Mouse (Mus musculus): ENCODE data around the gene Zfp273. TPM values are rescaled to one million over a fixed set of nuclear protein-coding genes. Genes with fewer than 3 reads are reported as not detected.
"Not testable (repeated sequence)": the region's sequence is repeated elsewhere in the genome, so short reads cannot be mapped to it uniquely, and the experiment has no call there.

Zfp273 gene
- total RNA-seq (2022), result 10 to 100 TPM in 1 of 4 experiments, 1 to 10 TPM in 3; 5.7 to 10.3 (median 7.9) TPM

DNA sequence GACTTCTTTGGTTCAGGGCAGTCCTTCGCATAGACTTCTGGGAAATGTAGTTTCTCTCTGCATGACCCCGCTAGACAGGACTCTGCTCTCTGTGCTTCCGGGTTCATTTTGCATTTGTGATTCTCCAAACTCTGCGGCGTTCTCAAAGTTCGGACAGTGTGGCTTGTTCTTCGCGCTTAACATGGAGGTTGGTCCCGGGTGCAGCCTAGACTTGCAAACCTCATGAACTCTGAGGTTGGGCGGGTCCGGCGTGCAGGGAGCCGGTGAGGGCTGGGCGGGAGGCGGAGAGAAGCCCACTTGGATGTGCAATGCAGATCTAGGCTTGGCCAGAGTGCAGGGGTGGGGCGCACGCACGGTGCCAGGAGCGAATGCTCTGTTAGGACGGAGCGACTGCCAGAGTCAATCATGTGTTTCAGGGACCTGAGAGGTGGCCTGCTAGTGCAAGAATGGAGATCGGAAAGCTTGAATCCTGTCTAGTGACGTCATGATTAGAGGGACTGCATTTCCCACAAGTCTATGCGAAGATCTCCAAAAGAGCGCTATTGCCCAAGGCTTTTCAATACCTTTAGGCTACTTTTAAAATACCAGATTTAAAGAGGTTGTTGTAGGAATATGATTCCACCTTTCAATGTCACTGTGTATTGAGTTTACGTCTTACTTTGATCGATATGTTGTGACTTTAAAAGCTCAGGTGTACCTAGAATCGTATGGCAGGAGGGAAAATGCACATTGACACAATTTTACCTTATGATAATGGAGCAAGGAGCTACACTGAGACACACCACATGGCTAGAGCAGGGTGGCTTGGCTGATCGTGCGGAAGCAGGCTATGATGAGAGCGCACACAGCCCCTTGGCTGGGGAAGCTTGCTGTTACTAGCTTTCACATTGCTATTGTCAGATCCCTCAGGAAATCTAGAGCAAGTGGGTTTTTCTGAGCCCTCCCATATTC lies at the start of gene Zfp273:
TSS of gene Zfp273 (plus strand) at position 31 of the 951 bp plus-strand sequence.
- DNase-seq (ENCODE audit: low spot score in 2 of 2), result peak; percentile 72 to 82

GRCm38 (mm10) chr13:67779265-67780221 lies 34.0 kb upstream of the Zfp273 start, which contains the start of gene Zfp493:
Zfp493 (plus strand) TSS chr13:67779693.
- DNase-seq (ENCODE audit: low spot score in 2 of 2), result peak; percentile 42 to 54

GRCm38 (mm10) chr13:67791921-67792455 lies 21.6 kb upstream of the Zfp273 start:
- DNase-seq (ENCODE audit: low spot score in 2 of 2), result no peak

- no peak for DNase-seq (ENCODE audit: low spot score in 2 of 2)
These were observed 14.9 kb upstream of the Zfp273 start for GRCm38 (mm10) chr13:67798618-67799017.

DNA sequence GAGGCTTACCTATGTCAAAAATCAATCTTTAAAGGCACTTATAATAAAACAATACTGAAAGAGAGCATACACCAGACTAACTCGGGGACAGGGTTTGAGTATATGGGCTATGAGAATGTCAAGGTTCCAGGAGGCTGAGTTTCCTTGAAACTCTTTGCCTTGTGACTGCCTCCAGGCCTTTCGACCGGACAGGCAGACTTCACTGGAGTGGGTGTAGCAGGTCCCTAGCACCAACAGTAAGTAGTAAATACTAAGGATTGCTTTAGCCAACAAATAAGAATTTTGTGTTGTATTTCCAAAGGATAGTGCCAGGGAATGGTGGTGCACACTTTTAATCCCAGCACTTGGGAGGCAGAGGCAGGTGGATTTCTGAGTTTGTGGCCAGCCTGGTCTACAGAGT lies 14.4 kb upstream of the Zfp273 start:
- not testable (repeated sequence) for DNase-seq (ENCODE audit: low spot score in 2 of 2)

DNA sequence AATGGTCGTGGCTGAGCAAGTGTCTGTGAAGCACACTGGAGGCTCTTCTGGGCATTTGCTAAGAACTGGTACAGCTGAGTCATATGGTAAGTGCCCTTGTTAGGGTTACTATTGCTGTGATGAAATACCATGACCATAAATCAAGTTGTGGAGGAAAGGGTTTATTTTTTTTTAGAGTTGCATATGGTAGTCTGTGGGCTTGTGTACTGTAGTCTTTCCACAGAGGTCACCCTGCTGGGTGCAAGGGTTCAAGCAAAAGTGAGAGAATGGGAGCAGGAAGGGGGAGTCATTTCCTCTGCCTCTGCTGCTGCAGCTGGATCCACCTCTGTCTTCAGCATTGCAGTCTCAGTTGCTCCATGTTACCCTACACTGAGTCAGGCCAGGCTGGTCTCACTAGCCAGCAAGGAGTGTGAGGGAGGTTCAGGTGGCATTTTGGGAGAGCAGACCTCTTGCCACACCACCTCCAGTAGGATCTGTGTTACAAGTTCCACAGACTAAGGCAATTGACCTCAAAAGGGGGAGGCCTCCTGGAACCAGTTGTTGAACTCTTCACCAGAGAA lies 1.8 kb upstream of the Zfp273 start:
- no peak for DNase-seq (ENCODE audit: low spot score in 2 of 2)

DNA sequence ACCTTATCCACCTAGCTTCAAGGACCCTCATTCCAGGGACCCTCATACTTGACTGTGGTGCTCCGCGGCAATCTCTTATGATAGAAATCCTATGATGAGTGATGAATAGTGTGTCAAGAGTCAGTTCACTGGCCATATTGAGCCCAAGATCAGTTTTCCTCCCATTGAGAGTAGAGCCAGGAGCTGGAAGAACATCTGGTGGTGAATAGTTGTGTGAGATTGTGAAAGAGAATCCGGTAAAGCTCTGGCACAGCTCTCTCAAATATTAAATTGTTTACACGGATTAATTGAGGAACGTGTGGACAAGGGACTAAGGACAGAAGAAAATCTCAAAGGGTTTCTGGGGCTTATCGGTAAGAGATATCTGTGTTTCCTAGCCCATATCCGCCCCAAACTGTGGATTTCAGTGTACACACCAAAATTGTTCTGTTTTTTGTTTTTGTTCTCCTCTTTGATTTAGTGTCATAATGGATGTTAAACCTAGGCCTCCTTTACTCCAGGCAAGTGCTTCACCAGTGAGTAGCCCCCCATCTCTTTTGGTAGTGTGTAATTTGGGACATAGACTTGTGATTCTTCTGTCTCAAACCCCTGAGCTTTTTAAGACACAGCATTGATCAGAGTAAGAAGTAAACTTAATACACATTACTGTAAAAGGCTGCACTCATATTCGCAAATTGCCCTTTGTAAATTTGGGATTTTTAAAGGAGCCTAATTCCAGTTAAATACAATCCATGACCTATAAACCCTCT lies 405 bp upstream of the Zfp273 start:
- DNase-seq (ENCODE audit: low spot score in 2 of 2), result no peak

GRCm38 (mm10) chr13:67818636-67819035 lies 5.1 kb downstream of the Zfp273 start:
- DNase-seq (ENCODE audit: low spot score in 2 of 2), result no peak

GRCm38 (mm10) chr13:67830911-67831336 lies 17.4 kb downstream of the Zfp273 start, which contains the start of gene Gm10037:
Gm10037 (plus strand) TSS chr13:67831106.
- peak; percentile 47 to 64 for DNase-seq (ENCODE audit: low spot score in 2 of 2)

DNA sequence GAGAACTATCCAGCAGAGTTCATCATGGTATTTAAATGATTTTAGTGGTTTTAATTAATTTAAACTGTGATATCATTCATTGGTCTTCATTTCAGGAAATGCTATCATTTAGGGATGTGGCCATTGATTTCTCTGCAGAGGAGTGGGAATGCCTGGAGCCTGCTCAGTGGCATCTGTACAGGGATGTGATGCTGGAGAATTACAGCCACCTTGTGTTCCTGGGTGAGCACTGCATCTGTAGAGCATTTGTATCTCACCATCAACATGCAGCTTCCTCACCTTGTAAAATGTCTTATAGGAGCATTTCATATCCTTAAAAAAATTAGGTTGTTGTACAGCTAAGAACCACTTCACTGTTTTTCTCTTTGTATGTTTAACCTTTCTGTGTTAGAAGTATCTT lies 19.6 kb downstream of the Zfp273 start:
- DNase-seq (ENCODE audit: low spot score in 2 of 2), result not testable (repeated sequence)

GRCm38 (mm10) chr13:67843775-67844118 lies 30.2 kb downstream of the Zfp273 start:
- no peak for DNase-seq (ENCODE audit: low spot score in 2 of 2)

- DNase-seq (ENCODE audit: low spot score in 2 of 2), result peak; percentile 15 to 40
These were observed 30.7 kb downstream of the Zfp273 start for GRCm38 (mm10) chr13:67844119-67844852.

DNA sequence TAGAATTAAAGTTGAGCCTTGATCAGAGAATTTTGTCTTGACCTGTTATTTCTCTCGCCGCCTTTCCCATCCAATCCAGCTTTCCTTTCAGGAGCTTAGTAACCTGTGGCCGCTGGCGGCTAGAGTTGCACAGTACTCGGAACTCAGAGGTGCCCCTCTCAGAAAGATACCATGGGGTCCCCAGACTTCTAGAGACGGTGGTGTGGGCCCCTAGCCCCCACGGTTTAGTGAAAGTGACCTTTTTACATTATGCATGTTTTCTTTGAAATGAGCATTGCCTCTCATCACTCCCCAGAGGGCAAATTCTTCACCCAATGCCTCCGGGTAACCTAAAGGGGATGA lies 31.3 kb downstream of the Zfp273 start:
- DNase-seq (ENCODE audit: low spot score in 2 of 2), result peak in 1 of 2 experiments; percentile 9

GRCm38 (mm10) chr13:67850361-67850760 lies 36.8 kb downstream of the Zfp273 start:
- no peak for DNase-seq (ENCODE audit: low spot score in 2 of 2)

- no peak for DNase-seq (ENCODE audit: low spot score in 2 of 2)
These were observed 39.6 kb downstream of the Zfp273 start for GRCm38 (mm10) chr13:67853130-67853529.

- DNase-seq (ENCODE audit: low spot score in 2 of 2), result no peak
These were observed 40.4 kb downstream of the Zfp273 start for GRCm38 (mm10) chr13:67853983-67854382.

- DNase-seq (ENCODE audit: low spot score in 2 of 2), result no peak
These were observed 43.8 kb downstream of the Zfp273 start for GRCm38 (mm10) chr13:67857317-67857716.

DNA sequence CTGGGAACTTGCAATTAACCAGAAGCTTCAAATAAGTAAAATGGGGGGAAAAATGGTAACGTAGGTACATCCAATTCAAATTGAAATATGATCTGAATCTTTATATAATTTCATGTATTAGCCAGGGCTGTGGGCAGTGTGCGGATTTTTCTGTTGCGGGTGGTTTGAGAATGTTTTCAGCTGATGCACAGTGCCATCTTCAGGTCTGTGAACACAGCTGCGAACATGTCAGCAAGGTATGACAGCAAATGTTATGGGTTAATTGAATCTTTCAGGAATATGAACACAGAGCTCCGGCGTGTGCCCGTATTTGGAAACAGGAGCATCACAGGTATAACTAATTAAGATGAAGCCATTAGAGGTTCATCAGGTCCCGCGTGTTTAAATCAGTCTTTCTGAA lies 49.0 kb downstream of the Zfp273 start:
- DNase-seq (ENCODE audit: low spot score in 2 of 2), result no peak

DNA sequence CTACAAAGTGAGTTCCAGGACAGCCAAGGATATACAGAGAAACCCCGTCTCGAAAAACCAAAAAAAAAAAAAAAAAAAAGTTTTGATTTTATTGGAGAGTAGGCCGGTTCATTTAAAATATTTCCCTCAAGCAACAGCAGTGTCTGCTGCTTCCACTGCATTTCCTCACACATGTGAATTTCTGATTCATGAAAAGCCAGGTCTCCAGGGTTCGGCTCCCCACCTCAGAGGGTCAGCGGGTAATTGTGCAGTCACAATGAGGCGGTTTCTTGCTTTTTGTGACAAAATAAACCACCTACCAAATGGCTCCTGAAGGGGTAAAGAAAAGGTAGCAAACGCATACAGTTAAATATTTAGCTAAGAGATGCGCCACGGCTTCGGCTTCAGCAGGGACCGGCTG lies 49.5 kb downstream of the Zfp273 start, which contains the start of gene BC048507:
TSS of gene BC048507 (plus strand) at position 301 of the 400 bp plus-strand sequence.
- DNase-seq (ENCODE audit: low spot score in 2 of 2), result no peak
